Mouse (Mus musculus): ENCODE measurements around the gene Cic. TPM values are rescaled to one million over a fixed set of nuclear protein-coding genes. Genes with fewer than 3 reads are reported as not detected.

Cic gene
- polyA plus RNA-seq, 1 experiment from 2014 or later: 53.2 TPM

GRCm38 (mm10) chr7:25274571-25274970 is 7.1 kb downstream of the Cic start:
- ATAC-seq (replicated peaks): no peak
- peaks cover 19% of the 10 kb centered on the region for H3K36me3 ChIP-seq
- H3K4me3 ChIP-seq: no peak overlapping the region
- H3K4me2 ChIP-seq (replicated peaks): no peak overlapping the region
- 0 out of 2 replicates have a peak overlapping the region, but pooled peaks have one; percentile 35 for H3K9ac ChIP-seq (replicated peaks)
- no peak overlapping the region for H3K27ac ChIP-seq (replicated peaks)
- WGBS: 67% methylated on average over 5 of the region's 5 CpGs
- H3K27me3 ChIP-seq: no peaks in the 10 kb centered on the region
- peaks cover 45% of the 10 kb centered on the region for H3K4me1 ChIP-seq
- H3K9me3 ChIP-seq: no peaks in the 10 kb centered on the region

- Histone ChIP-seq H3K4me2 (replicated peaks) (no peak overlapping the region), H3K27ac (replicated peaks) (no peak overlapping the region), H3K9me3 (no peaks in the 10 kb centered on the region), H3K36me3 (peaks cover 19% of the 10 kb centered on the region), H3K9ac (replicated peaks) (no peak overlapping the region), H3K4me1 (peaks cover 45% of the 10 kb centered on the region), H3K4me3 (no peak overlapping the region), H3K27me3 (no peaks in the 10 kb centered on the region)
- no peak for ATAC-seq (replicated peaks)
- 88% methylated on average over 3 of the region's 3 CpGs for WGBS
Observed at GRCm38 (mm10) chr7:25274996-25275395, 7.5 kb downstream of the Cic start.

DNA sequence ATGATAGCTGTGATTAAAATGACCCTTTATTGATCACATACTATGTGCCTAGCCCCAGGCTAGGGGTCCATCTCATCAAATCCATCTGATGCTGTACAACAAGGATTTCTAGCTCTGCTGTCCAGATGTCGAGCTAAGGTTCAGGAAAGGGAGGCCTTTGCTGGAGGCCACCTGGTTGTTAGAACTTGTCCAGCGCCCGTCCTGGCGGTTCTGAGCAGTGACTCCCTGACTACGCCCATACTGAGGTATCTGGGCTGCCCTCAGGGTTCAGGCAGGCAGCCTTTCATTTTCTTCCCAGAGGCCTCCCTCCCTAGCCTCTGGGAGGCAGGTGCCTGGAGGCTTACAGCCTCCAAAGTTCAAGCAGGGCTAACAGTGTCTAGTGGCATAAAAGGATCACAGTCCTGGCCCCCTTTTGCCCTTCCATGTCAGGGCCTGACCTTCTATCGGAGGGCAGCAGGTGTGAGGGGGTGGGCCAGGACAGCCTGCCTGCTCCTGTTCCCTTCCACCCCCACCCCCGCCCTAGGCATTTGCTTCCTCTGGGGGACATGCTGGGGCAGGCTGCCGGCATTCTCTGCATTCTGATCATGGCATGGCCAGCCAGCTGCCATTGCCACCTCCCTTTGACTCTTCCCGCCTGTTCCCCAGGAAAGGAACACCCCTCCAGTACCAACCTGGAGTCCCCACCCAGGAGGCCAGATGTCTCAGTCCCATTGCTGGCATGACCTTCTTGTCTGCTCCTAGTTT is 8.2 kb downstream of the Cic start:
- H3K9me3 ChIP-seq: no peaks in the 10 kb centered on the region
- H3K27ac ChIP-seq (replicated peaks): no peak overlapping the region
- ATAC-seq (replicated peaks): no peak
- 0 out of 2 replicates have a peak overlapping the region, but pooled peaks have one; percentile 5 for H3K9ac ChIP-seq (replicated peaks)
- WGBS: 67% methylated on average over 9 of the region's 9 CpGs
- H3K27me3 ChIP-seq: no peaks in the 10 kb centered on the region
- peaks cover 19% of the 10 kb centered on the region for H3K36me3 ChIP-seq
- H3K4me1 ChIP-seq: peaks cover 49% of the 10 kb centered on the region
- H3K4me3 ChIP-seq: no peak overlapping the region
- no peak overlapping the region for H3K4me2 ChIP-seq (replicated peaks)

DNA sequence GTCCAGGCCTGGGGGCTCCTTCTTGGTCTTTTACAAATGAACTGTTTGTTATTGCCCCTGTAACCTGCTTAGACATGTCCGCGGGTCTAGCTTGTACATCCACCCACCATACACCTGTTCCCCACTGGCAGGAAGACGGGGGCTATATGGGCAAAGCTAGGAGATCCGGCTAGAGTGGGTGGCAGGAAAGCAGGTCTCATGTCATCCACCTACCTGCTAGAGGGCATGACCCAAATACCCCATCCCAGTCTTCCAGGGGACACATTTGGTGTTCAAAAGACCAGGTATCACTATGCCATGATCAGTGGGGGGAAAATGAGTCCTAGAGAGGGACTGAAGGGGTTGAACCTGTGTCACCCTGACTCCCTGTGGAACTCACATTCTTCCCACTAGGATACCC is 9.9 kb downstream of the Cic start:
- Histone ChIP-seq H3K27me3 (no peaks in the 10 kb centered on the region), H3K36me3 (peaks cover 10% of the 10 kb centered on the region), H3K4me3 (peak overlapping the region; percentile 70; the same call in 1 of the 2 replicates), H3K4me2 (replicated peaks) (peak overlapping the region; percentile 75), H3K4me1 (peaks cover 59% of the 10 kb centered on the region), H3K9me3 (no peaks in the 10 kb centered on the region), H3K9ac (replicated peaks) (peak overlapping the region; percentile 79; the same call in 1 of the 2 replicates), H3K27ac (replicated peaks) (peak overlapping the region; percentile 100)
- no peak for ATAC-seq (replicated peaks)
- WGBS: 92% methylated on average over 4 of the region's 4 CpGs

GRCm38 (mm10) chr7:25277998-25278340 is 10.5 kb downstream of the Cic start:
- 11% methylated on average over 4 of the region's 4 CpGs for WGBS

GRCm38 (mm10) chr7:25278341-25279075 is 11.0 kb downstream of the Cic start:
- WGBS: under 1% methylated on average over 55 of the region's 60 CpGs
- peak overlapping the region; percentile 75 for H3K4me2 ChIP-seq (replicated peaks)
- peak overlapping the region; percentile 79 for H3K9ac ChIP-seq (replicated peaks)
- H3K27me3 ChIP-seq: no peaks in the 10 kb centered on the region
- peak overlapping the region; percentile 100 for H3K27ac ChIP-seq (replicated peaks)
- H3K36me3 ChIP-seq: no peaks in the 10 kb centered on the region
- ATAC-seq (replicated peaks): peak; percentile 79
- no peaks in the 10 kb centered on the region for H3K9me3 ChIP-seq
- peak overlapping the region; percentile 70 for H3K4me3 ChIP-seq
- H3K4me1 ChIP-seq: peaks cover 64% of the 10 kb centered on the region

More at GRCm38 (mm10) chr7:25277998-25278340, 10.5 kb downstream of the Cic start:
- H3K27ac ChIP-seq (replicated peaks): peak overlapping the region; percentile 100
- ATAC-seq (replicated peaks): no peak
- peak overlapping the region; percentile 75 for H3K4me2 ChIP-seq (replicated peaks)
- peak overlapping the region; percentile 79 for H3K9ac ChIP-seq (replicated peaks)
- H3K9me3 ChIP-seq: no peaks in the 10 kb centered on the region
- peak overlapping the region; percentile 70 for H3K4me3 ChIP-seq
- peaks cover 59% of the 10 kb centered on the region for H3K4me1 ChIP-seq
- no peaks in the 10 kb centered on the region for H3K27me3 ChIP-seq
- H3K36me3 ChIP-seq: peaks cover 4% of the 10 kb centered on the region

- peak; percentile 66 for ATAC-seq (replicated peaks)
- WGBS: under 1% methylated on average over 43 of the region's 49 CpGs
Observed at GRCm38 (mm10) chr7:25279076-25279860, 11.8 kb downstream of the Cic start.

DNA sequence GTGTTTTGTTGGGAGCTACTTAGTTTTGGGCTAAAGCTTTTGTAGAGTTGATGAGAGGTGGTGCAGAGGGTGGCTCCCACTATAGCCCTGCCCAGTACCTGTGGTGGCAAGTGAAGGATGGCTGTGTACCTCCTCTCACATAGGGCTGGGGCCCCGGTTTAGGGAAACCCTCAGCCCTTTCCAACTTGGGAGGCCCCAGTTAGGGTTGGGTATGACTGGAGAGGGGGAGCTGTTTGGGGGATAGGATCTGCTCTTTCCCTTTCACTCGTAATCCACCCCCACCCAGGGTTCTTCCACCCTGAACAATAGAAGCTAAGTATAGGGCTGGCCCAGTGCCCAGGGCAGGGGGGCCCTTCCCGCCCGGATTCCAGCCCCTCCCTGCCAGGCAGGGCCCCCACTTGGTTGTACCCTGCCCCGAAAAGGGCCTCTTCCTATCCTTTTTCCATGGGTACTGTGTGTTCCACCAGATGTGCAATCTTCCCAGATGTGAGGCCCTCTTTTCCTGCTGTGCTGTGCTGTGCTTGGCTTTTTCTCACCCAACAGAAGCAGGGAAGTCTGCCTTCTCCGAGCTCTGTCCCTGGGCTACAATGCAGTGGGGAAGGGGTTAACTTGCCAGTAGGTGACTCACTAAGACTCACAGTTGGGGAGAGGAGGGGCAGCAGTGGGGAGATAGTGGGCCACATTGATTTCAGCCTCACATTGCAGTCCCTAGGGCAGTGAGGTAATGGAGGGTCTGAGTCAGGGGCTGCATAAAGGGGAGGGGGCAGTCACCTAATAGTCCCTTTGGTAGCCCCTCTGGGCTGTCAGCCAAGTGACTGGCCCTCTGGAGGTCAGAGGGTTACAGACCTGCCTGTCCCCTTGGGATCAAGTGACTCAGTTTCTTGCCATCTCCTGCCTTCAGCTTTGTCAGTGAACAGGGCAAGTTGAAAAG is 12.6 kb downstream of the Cic start:
- Histone ChIP-seq H3K27me3 (no peaks in the 10 kb centered on the region), H3K4me3 (peak overlapping the region; percentile 70), H3K9me3 (no peaks in the 10 kb centered on the region), H3K4me1 (peaks cover 70% of the 10 kb centered on the region), H3K4me2 (replicated peaks) (peak overlapping the region; percentile 75), H3K9ac (replicated peaks) (peak overlapping the region; percentile 79), H3K27ac (replicated peaks) (peak overlapping the region; percentile 100), H3K36me3 (peaks cover 5% of the 10 kb centered on the region)
- WGBS: 0% methylated on average over 6 of the region's 6 CpGs
- peak; percentile 0; the same call in 1 of the 2 replicates for ATAC-seq (replicated peaks)

More at GRCm38 (mm10) chr7:25279076-25279860, 11.8 kb downstream of the Cic start:
- Histone ChIP-seq H3K27ac (replicated peaks) (peak overlapping the region; percentile 100), H3K36me3 (no peaks in the 10 kb centered on the region), H3K9me3 (no peaks in the 10 kb centered on the region), H3K4me1 (peaks cover 66% of the 10 kb centered on the region), H3K27me3 (no peaks in the 10 kb centered on the region), H3K4me2 (replicated peaks) (peak overlapping the region; percentile 75), H3K4me3 (peak overlapping the region; percentile 70), H3K9ac (replicated peaks) (peak overlapping the region; percentile 79)

GRCm38 (mm10) chr7:25281166-25281733 is 13.7 kb downstream of the Cic start:
- Histone ChIP-seq H3K4me3 (peak overlapping the region; percentile 70), H3K36me3 (peaks cover 16% of the 10 kb centered on the region), H3K27ac (replicated peaks) (peak overlapping the region; percentile 100), H3K4me2 (replicated peaks) (peak overlapping the region; percentile 75), H3K4me1 (peaks cover 69% of the 10 kb centered on the region), H3K9me3 (no peaks in the 10 kb centered on the region), H3K27me3 (no peaks in the 10 kb centered on the region), H3K9ac (replicated peaks) (peak overlapping the region; percentile 34)
- no peak for ATAC-seq (replicated peaks)
- 14% methylated on average over 12 of the region's 12 CpGs for WGBS

DNA sequence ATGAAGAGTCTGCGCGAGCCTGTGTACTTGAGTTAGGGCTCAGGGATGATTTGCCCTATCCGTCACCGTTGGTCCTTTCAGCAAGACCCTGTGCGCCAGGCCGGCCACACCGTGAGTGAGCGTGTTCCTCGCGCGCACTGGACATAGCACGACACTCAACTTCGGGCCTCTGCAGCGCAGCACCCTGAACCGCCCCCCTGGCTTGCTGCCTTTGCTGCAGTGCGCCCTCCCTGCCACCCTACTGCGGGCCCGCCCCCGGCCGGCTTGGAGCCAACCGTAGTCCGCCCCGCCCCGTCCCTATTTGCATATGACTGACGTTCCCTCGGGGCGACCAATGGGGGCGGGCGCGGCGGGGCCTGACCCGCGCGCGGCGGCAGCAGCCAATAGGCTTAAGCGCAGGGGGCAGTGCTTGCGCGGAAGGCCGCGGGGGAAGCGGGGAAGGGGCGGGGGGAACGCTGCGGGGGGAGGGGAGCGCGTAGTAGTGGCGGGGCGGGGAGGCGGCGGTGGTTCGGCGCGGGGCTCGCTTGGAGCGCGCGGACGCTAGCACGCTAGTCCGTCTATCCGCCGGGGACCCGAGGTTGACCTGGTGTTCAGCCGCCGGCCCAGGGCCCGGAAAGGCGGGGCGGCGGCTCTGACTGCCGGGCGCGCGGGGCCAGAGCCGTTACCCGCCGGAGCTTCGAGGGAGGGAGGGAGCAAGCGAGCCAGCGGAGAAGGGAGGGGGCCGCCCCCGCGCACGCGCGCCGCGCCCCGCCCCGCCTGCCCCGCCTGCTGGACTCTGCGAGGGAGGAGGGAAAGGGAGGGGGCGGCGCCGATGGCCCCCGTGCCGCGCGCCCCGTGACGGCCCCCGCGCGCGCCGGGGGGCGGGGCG is 14.5 kb downstream of the Cic start:
- Histone ChIP-seq H3K4me3 (peak overlapping the region; percentile 70), H3K9ac (replicated peaks) (peak overlapping the region; percentile 76), H3K36me3 (peaks cover 24% of the 10 kb centered on the region), H3K27me3 (no peaks in the 10 kb centered on the region), H3K4me1 (peaks cover 63% of the 10 kb centered on the region), H3K9me3 (no peaks in the 10 kb centered on the region), H3K27ac (replicated peaks) (peak overlapping the region; percentile 100), H3K4me2 (replicated peaks) (peak overlapping the region; percentile 75)
- WGBS: under 1% methylated on average over 71 of the region's 108 CpGs
- peak; percentile 68 for ATAC-seq (replicated peaks)

All from forebrain, embryonic 15.5 days (tissue).